Mouse (Mus musculus): ENCODE data around the gene Nlgn2.
A peak's percentile ranks its signal among the peaks of the same experiment; 100 is the strongest.

Gene Nlgn2

GRCm38 (mm10) chr11:69795983-69796435, 41.6 kb downstream of the Nlgn2 start:
- DNase-seq (ENCODE audit: low read depth, low spot score): no peak

GRCm38 (mm10) chr11:69795168-69795982, 42.2 kb downstream of the Nlgn2 start, which contains the start of gene Chrnb1:
Chrnb1 (minus strand) TSS chr11:69795943.
- DNase-seq (ENCODE audit: low read depth, low spot score): peak; percentile 94

- no peak for DNase-seq (ENCODE audit: low read depth, low spot score)
Observed at GRCm38 (mm10) chr11:69793429-69793828, 44.2 kb downstream of the Nlgn2 start.

DNA sequence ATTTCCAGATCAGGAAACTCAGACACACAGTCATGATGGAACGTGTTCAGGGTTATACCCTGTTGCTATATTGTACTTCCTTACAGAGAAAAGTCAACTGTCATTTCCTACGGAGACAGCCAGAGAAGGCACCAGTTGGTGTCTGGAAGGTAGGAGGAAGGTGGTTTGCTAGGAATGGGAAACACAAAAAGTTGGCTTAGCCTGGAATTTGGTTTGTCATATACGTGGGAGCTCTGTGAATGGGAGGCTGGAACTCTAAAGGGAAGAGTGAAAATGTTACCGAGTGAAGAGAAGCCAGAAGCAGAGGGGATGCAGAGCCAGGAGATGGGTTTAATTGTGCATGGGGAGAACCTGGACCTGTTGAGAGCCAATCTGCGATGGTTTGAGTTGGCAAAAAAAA, 46.2 kb downstream of the Nlgn2 start:
- no peak for DNase-seq (ENCODE audit: low read depth, low spot score)

- no peak for DNase-seq (ENCODE audit: low read depth, low spot score)
Observed at GRCm38 (mm10) chr11:69789431-69789830, 48.2 kb downstream of the Nlgn2 start.

DNA sequence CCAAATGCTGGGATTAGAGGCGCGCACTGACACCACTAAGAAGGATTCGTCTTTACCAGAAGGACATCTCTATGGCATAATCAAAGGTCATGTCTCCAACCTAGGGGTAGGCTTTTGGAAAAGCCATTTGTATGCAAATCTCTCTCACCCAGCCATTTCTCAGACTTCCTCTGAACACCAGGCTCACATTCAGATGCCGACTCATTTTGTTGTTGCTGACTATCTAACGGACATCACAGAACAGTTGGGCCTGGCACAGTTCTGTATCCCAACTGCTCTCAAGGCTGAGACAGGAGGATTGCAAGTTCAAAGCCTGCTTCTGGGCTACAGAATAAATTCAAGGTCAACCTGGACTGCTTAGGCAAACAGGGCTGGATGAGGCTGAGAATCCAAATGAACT, 50.3 kb downstream of the Nlgn2 start:
- DNase-seq (ENCODE audit: low read depth, low spot score): no peak

DNA sequence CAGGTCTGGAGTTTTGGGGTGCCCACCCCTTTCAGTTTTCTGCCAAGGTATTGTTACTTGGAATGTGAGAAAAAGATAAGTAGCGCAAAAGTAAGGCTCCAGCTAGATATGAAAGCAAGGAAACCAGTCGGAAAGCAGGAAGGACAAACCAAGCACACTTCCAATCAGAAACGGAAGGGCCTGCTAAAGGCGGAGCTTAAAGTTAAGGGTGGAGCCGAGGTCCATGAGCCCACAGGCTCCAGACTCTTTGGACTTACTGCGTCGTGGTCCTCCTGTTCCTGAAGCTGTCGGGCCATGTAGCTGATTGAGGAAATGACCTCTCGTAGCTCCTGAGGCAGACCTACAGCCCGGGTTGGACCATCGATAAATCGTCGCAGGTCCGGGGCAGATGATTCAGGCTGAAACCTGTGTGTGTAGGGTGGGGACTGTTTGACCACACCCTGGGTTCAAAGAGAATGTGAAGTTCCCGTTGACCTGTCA, 52.8 kb downstream of the Nlgn2 start:
- DNase-seq (ENCODE audit: low read depth, low spot score): peak; percentile 56

GRCm38 (mm10) chr11:69781828-69782227, 55.8 kb downstream of the Nlgn2 start:
- no peak for DNase-seq (ENCODE audit: low read depth, low spot score)

DNA sequence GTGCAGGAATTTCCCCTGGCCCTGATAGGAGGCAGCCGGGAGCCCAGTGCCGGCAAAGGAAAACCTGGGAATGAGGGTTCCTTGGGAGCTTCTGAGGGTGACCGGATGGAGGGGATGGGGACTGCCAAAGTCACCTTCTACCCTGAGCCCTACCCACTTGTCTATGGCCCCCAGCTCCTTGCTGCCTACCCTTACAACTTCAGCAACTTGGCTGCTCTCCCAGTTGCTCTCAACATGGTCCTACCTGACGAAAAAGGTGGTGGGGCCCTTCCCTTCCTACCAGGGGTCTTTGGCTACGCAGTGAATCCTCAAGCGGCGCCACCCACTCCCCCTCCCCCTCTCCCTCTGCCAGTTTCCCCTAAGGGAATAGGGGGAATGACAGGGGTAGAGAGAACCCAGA, 58.6 kb downstream of the Nlgn2 start:
- no peak for DNase-seq (ENCODE audit: low read depth, low spot score)

DNA sequence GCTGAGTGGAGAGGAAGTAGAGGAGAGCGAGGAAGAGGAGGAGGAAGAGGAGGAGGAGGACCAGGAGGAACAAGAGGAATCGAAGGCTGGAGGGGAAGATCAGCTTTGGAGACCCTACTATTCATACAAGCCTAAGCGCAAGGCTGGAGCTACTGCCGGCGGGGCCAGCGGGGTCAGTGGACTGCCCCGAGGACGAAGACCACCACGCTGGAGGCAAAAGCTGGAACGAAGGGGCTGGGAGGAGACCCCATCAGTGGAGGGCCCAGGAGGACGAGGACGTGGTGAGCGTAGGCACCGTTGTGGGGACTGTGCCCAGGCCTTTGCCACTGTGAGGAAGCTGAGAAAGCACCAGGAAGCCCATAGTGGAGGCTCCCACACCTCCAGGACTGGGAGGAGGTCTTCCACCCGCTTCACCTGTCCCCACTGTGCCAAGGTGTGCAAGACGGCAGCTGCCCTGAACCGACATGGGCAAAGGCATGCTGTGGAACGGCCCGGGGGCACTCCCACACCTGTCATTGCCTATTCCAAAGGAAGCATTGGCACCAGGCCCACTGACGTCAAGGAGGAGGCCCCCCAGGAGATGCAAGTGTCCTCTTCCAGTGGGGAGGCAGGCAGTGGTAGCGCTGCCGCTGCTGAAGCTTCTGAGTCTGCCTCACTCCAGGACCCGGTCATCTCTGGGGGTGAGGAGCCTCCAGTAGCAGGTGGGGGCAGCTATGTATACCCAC, 59.2 kb downstream of the Nlgn2 start:
- no peak for DNase-seq (ENCODE audit: low read depth, low spot score)

GRCm38 (mm10) chr11:69777504-69778257, 59.9 kb downstream of the Nlgn2 start:
- DNase-seq (ENCODE audit: low read depth, low spot score): no peak

GRCm38 (mm10) chr11:69776488-69776887, 61.1 kb downstream of the Nlgn2 start:
- no peak for DNase-seq (ENCODE audit: low read depth, low spot score)

GRCm38 (mm10) chr11:69775716-69776115, 61.9 kb downstream of the Nlgn2 start:
- no peak for DNase-seq (ENCODE audit: low read depth, low spot score)

DNA sequence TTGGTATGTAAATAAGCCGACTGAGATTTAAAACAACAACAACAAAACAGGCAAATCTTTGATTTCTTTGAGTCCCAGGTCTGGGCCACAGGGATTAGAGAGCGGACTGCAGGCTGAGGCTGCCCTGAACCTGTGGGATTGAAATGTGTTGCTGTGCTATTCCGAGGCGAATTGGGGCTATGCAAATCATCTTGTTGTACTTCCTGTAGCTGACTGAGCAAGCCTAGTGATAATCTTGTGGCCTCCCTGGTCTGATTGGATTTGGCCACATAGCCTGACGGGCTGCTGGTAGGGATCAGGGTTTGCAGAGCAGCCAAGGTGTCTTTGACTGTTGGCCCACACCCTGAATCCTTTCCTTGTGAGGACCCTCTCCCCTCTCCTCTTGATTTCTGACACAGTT, 62.6 kb downstream of the Nlgn2 start:
- DNase-seq (ENCODE audit: low read depth, low spot score): no peak
